In genomic region chr11:109264159-109264768, GRCm38 (mm10) we compare ENCODE assay signal across 21 mouse cellular contexts. TPM values are rescaled to one million over a fixed set of nuclear protein-coding genes. Genes with fewer than 3 reads are reported as not detected.
DNase-seq lines count a peak whose midpoint lies in the region; ATAC-seq and TF ChIP-seq lines count a peak whose summit lies in the region.
"Had no signal": no experiment of that assay in that cellular context is flagged by ENCODE, and none has a peak within 500 bp of the region (broad histone marks: within the 10 kb centered on the region; RNA-seq: fewer than 3 reads in every experiment).

No protein-coding gene starts in this region.

- no peak for TF ChIP-seq POLR2A in cerebellum, adult 2 months (IDR thresholded peaks at IDR 0.05; ENCODE audit: borderline replicate concordance, insufficient read depth, low read length)

- 47% methylated on average over 11 of the region's 11 CpGs for WGBS in cerebellum, adult 2 months

- no peak for TF ChIP-seq CTCF in cerebellum, adult 2 months (IDR thresholded peaks at IDR 0.05; ENCODE audit: borderline replicate concordance, insufficient read depth, low read depth, low read length)

- peak; percentile 77 for ATAC-seq in granulocyte monocyte progenitor cell, adult 5-6 weeks (replicated peaks; ENCODE audit: poor library complexity, severe bottlenecking)
- ATAC-seq: forebrain, embryonic 16.5 days had no signal

- DNase-seq in left cerebral cortex, postnatal 25 days (ENCODE audit: low spot score in 2 of 2), result peak; percentile 26 to 87
- no peak for DNase-seq in left cerebral cortex, postnatal 10 days (ENCODE audit: extremely low spot score in 1 of 2, low spot score in 2 of 2)
- DNase-seq in Muller cell, postnatal 12 days (ENCODE audit: inconsistent ontology term), result peak; percentile 24
- DNase-seq in lung, postnatal 36 days, result peak; percentile 68
- DNase-seq in cerebellum, adult 2 months, result no peak
- DNase-seq in gastrocnemius, adult 8-10 months (ENCODE audit: low spot score in 2 of 2), result no peak
- DNase-seq: adrenal gland, adult 8-10 months; cerebellum, postnatal 14 days; embryo, embryonic 11 days; gastrocnemius, postnatal 14 days; kidney, adult 18-20 months; liver, embryonic 13.5 days; midbrain, embryonic 14.5 days; thymus, postnatal 14 days had no signal

- H3K4me1 ChIP-seq in cerebellum, adult 2 months (ENCODE audit: control insufficient read depth, insufficient read depth, low read length), result no peaks in the 10 kb centered on the region
- H3K4me1 ChIP-seq: liver, embryonic 13.5 days had no signal

- H3K27ac ChIP-seq in cerebellum, adult 2 months (ENCODE audit: insufficient read depth, low read length), result no peak overlapping the region
- H3K27ac ChIP-seq: hindbrain, embryonic 10.5 days; kidney, postnatal 0 days; left cerebral cortex, adult 2 months; limb, embryonic 13.5 days; liver, embryonic 13.5 days; neural tube, embryonic 13.5 days had no signal

- no peak overlapping the region for H3K4me3 ChIP-seq in cerebellum, adult 2 months (replicated peaks; ENCODE audit: insufficient read depth, low read depth, low read length)
- H3K4me3 ChIP-seq: hindbrain, embryonic 10.5 days; left cerebral cortex, adult 2 months; limb, embryonic 13.5 days; liver, embryonic 13.5 days; neural tube, embryonic 13.5 days had no signal

- intact Hi-C loops in left cerebral cortex, postnatal 25 days (cut with DNase I), result no loop called here
- intact Hi-C loops in left cerebral cortex, postnatal 10 days (cut with DNase I), result no loop called here

- no peaks in the 10 kb centered on the region for H3K27me3 ChIP-seq in cerebellum, adult 2 months (ENCODE audit: control insufficient read depth, insufficient read depth, low read length)
- H3K27me3 ChIP-seq: limb, embryonic 13.5 days; liver, embryonic 13.5 days; neural tube, embryonic 13.5 days had no signal

RNA-seq across cellular contexts. Expression of gene Rgs9, which starts 33.7 kb away (rescaled TPM):
- 10 to 100 TPM; 16.0 to 86.9 TPM for total RNA-seq in left cerebral cortex, postnatal 25 days (2021)
- total RNA-seq in left cerebral cortex, postnatal 10 days (2021), result 10 to 100 TPM; 27.5 to 41.7 TPM
- total RNA-seq in granulocyte monocyte progenitor cell, adult 5-6 weeks (2014; fragmentation: Nextera tagmentation), result not detected in 2 replicates
- total RNA-seq in granulocyte monocyte progenitor cell, adult 5-6 weeks (2017), result not detected in 2 replicates
- 5.3 and 6.2 TPM in 2 replicates for polyA plus RNA-seq in cerebellum, adult 2 months (2012; rRNA removed)
- total RNA-seq in gastrocnemius, adult 8-10 months (2022), result not detected

Comparison
In these comparisons a context has a peak if more than half of its experiments do, and no peak if none do; other contexts are left out.
1. DNase-seq: peak in left cerebral cortex, postnatal 25 days (2 of 2), Muller cell, postnatal 12 days (single experiment) and lung, postnatal 36 days (single experiment); none in left cerebral cortex, postnatal 10 days (0 of 2), cerebellum, adult 2 months (0 of 2) and gastrocnemius, adult 8-10 months (0 of 2).
2. RNA of gene Rgs9, which starts 33.7 kb away (total RNA-seq): 16.0 to 86.9 TPM in left cerebral cortex, postnatal 25 days and 27.5 to 41.7 TPM in left cerebral cortex, postnatal 10 days; not detected in granulocyte monocyte progenitor cell, adult 5-6 weeks and not detected in gastrocnemius, adult 8-10 months; every median in the first group is over 10 times any median in the second.